Mouse (Mus musculus): ENCODE data around the gene Gabrb3. TPM values are rescaled to one million over a fixed set of nuclear protein-coding genes. Genes with fewer than 3 reads are reported as not detected.

Gabrb3 gene
- polyA plus RNA-seq (2012; rRNA removed): 3.5 and 4.2 TPM in 2 replicates

DNA sequence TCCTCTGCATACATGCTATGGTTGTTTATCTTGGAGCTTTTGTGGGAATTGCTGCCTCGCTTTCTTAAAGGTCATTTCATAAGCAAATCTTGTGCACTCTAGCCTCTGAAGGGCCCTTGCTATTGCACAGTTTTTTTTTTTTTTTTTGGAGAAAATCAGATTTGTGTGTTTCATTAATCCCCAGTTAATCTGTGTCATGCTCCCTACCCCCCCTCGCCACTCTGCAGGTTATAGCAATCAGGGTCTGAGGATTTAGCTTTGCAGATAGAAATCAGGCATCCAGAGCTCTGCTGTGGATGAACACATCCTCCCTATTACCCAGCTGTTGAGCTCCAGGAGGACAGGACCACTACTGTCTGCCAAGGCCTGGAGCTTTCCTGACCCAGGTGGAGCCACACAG, at the start of gene Gabrb3:
Gene Gabrb3 (plus strand): TSS at position 301 of the 400 bp plus-strand sequence.
- TF ChIP-seq POLR2A (IDR thresholded peaks at IDR 0.05; ENCODE audit: low read depth, low read length) (no peak), CTCF (conservative IDR thresholded peaks at IDR 0.05; ENCODE audit: insufficient read depth, insufficient read length, low read depth, low read length) (no peak)
- no peaks in the 10 kb centered on the region for H3K4me1 ChIP-seq (ENCODE audit: control insufficient read depth, insufficient read depth, low read length)
- no peak within 1 kb of the TSS for H3K4me3 ChIP-seq (ENCODE audit: insufficient read depth, low read depth, low read length)
- no peak for DNase-seq
- no peak within 1 kb of the TSS for H3K27ac ChIP-seq (ENCODE audit: insufficient read depth, low read depth, low read length)
- WGBS: 82% methylated on average over 2 of the region's 2 CpGs
- H3K36me3 ChIP-seq (ENCODE audit: control insufficient read depth, insufficient read depth, low read length): no peaks in the 10 kb centered on the region
- H3K27me3 ChIP-seq (replicated peaks; ENCODE audit: control insufficient read depth, insufficient read depth, low read length): no peaks in the 10 kb centered on the region; the same call in 1 of the 2 replicates

- DNase-seq: peak; percentile 41
Measured at GRCm38 (mm10) chr7:57384112-57384511, 35.4 kb upstream of the Gabrb3 start.

DNA sequence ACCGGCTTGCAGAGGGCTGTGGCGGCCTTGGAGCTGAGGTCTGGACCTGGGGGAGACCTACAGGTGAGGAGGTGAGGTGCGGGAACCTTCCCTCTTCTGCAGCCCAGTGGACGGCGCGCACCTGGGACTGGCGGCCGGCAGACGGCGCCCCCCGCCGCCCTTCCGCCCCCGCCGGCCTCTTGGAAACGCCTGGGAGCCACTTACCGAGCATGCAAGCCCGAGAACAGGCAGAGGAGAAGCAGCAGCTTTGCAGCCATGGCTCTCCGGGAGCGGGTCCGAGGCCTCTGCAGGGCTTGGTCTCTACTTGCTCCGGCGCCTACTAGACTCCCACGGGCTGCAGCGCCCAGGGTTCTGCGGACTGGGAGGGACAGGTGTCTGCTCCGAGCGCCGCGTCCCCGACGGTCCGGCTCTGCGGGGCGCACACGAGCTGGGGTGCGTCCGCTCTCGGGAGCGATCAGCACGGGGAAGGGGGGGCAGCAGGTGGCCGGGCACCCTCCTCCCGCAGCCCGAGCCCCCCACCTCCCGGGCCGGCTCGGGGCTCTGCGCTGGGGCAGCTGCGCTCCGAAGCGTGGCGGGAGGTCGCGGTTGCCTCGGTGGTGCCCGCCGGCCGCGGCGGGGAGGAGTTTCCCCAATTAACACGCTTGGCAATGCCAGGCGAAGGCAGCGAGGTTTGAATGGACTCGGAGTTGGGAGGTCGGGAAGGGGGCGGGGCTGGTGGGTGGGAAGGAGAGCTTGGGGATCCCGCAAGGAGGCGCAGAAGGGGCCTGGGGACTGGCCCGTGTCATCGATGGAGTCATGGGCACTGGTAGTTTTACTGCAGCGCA, 32.8 kb upstream of the Gabrb3 start, which contains the start of gene Gabrg3:
Gene Gabrg3 (minus strand): TSS at position 672 of the 824 bp plus-strand sequence.
- no peak for TF ChIP-seq POLR2A (IDR thresholded peaks at IDR 0.05; ENCODE audit: low read depth, low read length)
- TF ChIP-seq CTCF (conservative IDR thresholded peaks at IDR 0.05; ENCODE audit: insufficient read depth, insufficient read length, low read depth, low read length): no peak
- Histone ChIP-seq H3K4me3 (ENCODE audit: insufficient read depth, low read depth, low read length) (peak within 1 kb of the TSS; percentile 1; the same call in 1 of the 2 replicates), H3K36me3 (ENCODE audit: control insufficient read depth, insufficient read depth, low read length) (no peaks in the 10 kb centered on the region), H3K27me3 (replicated peaks; ENCODE audit: control insufficient read depth, insufficient read depth, low read length) (peaks cover 2% of the 10 kb centered on the region; the same call in 1 of the 2 replicates), H3K4me1 (ENCODE audit: control insufficient read depth, insufficient read depth, low read length) (no peaks in the 10 kb centered on the region), H3K27ac (ENCODE audit: insufficient read depth, low read depth, low read length) (no peak within 1 kb of the TSS)
- WGBS: 1% methylated on average over 70 of the region's 71 CpGs
- DNase-seq: no peak

More at GRCm38 (mm10) chr7:57384112-57384511, 35.4 kb upstream of the Gabrb3 start:
- WGBS: 22% methylated on average over 4 of the region's 4 CpGs
- H3K36me3 ChIP-seq (ENCODE audit: control insufficient read depth, insufficient read depth, low read length): no peaks in the 10 kb centered on the region
- H3K27ac ChIP-seq (ENCODE audit: insufficient read depth, low read depth, low read length): no peak overlapping the region
- TF ChIP-seq CTCF (conservative IDR thresholded peaks at IDR 0.05; ENCODE audit: insufficient read depth, insufficient read length, low read depth, low read length) (no peak; the same call in 1 of the 2 replicates), POLR2A (IDR thresholded peaks at IDR 0.05; ENCODE audit: low read depth, low read length) (no peak)
- no peaks in the 10 kb centered on the region for H3K4me1 ChIP-seq (ENCODE audit: control insufficient read depth, insufficient read depth, low read length)
- H3K4me3 ChIP-seq (ENCODE audit: insufficient read depth, low read depth, low read length): no peak overlapping the region
- peaks cover 2% of the 10 kb centered on the region; the same call in 1 of the 2 replicates for H3K27me3 ChIP-seq (replicated peaks; ENCODE audit: control insufficient read depth, insufficient read depth, low read length)

DNA sequence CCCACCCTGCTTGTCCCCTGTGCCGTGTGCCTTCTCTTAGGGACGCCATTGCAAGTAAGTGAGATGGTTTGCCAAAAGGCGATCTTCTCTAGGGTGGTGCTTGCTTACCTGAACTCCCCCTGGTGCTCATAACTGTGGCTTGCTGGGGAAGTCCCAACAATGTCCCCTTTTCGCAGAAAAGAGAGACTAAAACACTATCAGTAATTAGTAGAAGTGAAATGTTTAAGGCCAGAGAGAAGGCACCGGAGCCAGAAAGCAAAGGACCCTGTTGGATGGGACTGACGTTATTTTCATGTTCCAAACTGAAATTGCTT, 32.2 kb upstream of the Gabrb3 start:
- peak overlapping the region; percentile 1; the same call in 1 of the 2 replicates for H3K4me3 ChIP-seq (ENCODE audit: insufficient read depth, low read depth, low read length)

GRCm38 (mm10) chr7:57390046-57390445, 29.4 kb upstream of the Gabrb3 start:
- no peak overlapping the region for H3K4me3 ChIP-seq (ENCODE audit: insufficient read depth, low read depth, low read length)
- no peak overlapping the region for H3K27ac ChIP-seq (ENCODE audit: insufficient read depth, low read depth, low read length)
- H3K36me3 ChIP-seq (ENCODE audit: control insufficient read depth, insufficient read depth, low read length): no peaks in the 10 kb centered on the region
- H3K27me3 ChIP-seq (replicated peaks; ENCODE audit: control insufficient read depth, insufficient read depth, low read length): peaks cover 2% of the 10 kb centered on the region; the same call in 1 of the 2 replicates
- TF ChIP-seq CTCF (conservative IDR thresholded peaks at IDR 0.05; ENCODE audit: insufficient read depth, insufficient read length, low read depth, low read length): no peak
- TF ChIP-seq POLR2A (IDR thresholded peaks at IDR 0.05; ENCODE audit: low read depth, low read length): no peak
- 36% methylated on average over 4 of the region's 4 CpGs for WGBS
- no peaks in the 10 kb centered on the region for H3K4me1 ChIP-seq (ENCODE audit: control insufficient read depth, insufficient read depth, low read length)
- DNase-seq: no peak

More for the DNA sequence above, 32.2 kb upstream of the Gabrb3 start:
- Histone ChIP-seq H3K27me3 (replicated peaks; ENCODE audit: control insufficient read depth, insufficient read depth, low read length) (peaks cover 2% of the 10 kb centered on the region; the same call in 1 of the 2 replicates), H3K27ac (ENCODE audit: insufficient read depth, low read depth, low read length) (no peak overlapping the region), H3K36me3 (ENCODE audit: control insufficient read depth, insufficient read depth, low read length) (no peaks in the 10 kb centered on the region), H3K4me1 (ENCODE audit: control insufficient read depth, insufficient read depth, low read length) (no peaks in the 10 kb centered on the region)
- DNase-seq: no peak
- WGBS: 22% methylated on average over 6 of the region's 6 CpGs
- TF ChIP-seq CTCF (conservative IDR thresholded peaks at IDR 0.05; ENCODE audit: insufficient read depth, insufficient read length, low read depth, low read length): no peak
- TF ChIP-seq POLR2A (IDR thresholded peaks at IDR 0.05; ENCODE audit: low read depth, low read length): no peak

- WGBS: 88% methylated on average over 4 of the region's 4 CpGs
- no peak for DNase-seq
- Histone ChIP-seq H3K27me3 (replicated peaks; ENCODE audit: control insufficient read depth, insufficient read depth, low read length) (no peaks in the 10 kb centered on the region), H3K4me1 (ENCODE audit: control insufficient read depth, insufficient read depth, low read length) (no peaks in the 10 kb centered on the region), H3K27ac (ENCODE audit: insufficient read depth, low read depth, low read length) (no peak overlapping the region), H3K4me3 (ENCODE audit: insufficient read depth, low read depth, low read length) (no peak overlapping the region), H3K36me3 (ENCODE audit: control insufficient read depth, insufficient read depth, low read length) (no peaks in the 10 kb centered on the region)
- TF ChIP-seq POLR2A (IDR thresholded peaks at IDR 0.05; ENCODE audit: low read depth, low read length) (no peak), CTCF (conservative IDR thresholded peaks at IDR 0.05; ENCODE audit: insufficient read depth, insufficient read length, low read depth, low read length) (no peak)
Measured at GRCm38 (mm10) chr7:57393551-57393950, 25.9 kb upstream of the Gabrb3 start.

- Histone ChIP-seq H3K4me1 (ENCODE audit: control insufficient read depth, insufficient read depth, low read length) (no peaks in the 10 kb centered on the region), H3K27ac (ENCODE audit: insufficient read depth, low read depth, low read length) (no peak overlapping the region), H3K4me3 (ENCODE audit: insufficient read depth, low read depth, low read length) (no peak overlapping the region), H3K36me3 (ENCODE audit: control insufficient read depth, insufficient read depth, low read length) (no peaks in the 10 kb centered on the region), H3K27me3 (replicated peaks; ENCODE audit: control insufficient read depth, insufficient read depth, low read length) (no peaks in the 10 kb centered on the region)
- 81% methylated on average over 4 of the region's 4 CpGs for WGBS
- no peak for DNase-seq
- no peak for TF ChIP-seq POLR2A (IDR thresholded peaks at IDR 0.05; ENCODE audit: low read depth, low read length)
- TF ChIP-seq CTCF (conservative IDR thresholded peaks at IDR 0.05; ENCODE audit: insufficient read depth, insufficient read length, low read depth, low read length): no peak
Measured at GRCm38 (mm10) chr7:57411163-57411562, 8.3 kb upstream of the Gabrb3 start.

Data from kidney, adult 2 months (tissue).